Mouse (Mus musculus) forebrain, embryonic 15.5 days (tissue): ENCODE measurements at regions not wholly inside any gene's neighbourhood (a gene's known extent, or its start where the extent isn't known, plus 50 kb on each side); places are given as distances from the start of the nearest gene placed in this dataset.

Experiments used
- ATAC-seq: fragments of 200-750 bp; cut with Nextera tagmentation; replicated peaks from 2 replicates; pipeline ENCODE4 v1.8.0; 2017; ENCODE audit warnings: mild to moderate bottlenecking, moderate TSS enrichment, moderate library complexity
- H3K27ac ChIP-seq: fragments of 300-500 bp; sonication (generic); replicated peaks from 2 replicates; pipeline ENCODE4 v1.5.1; 2015; ENCODE audit warnings: mild to moderate bottlenecking, inconsistent platforms
- H3K27me3 ChIP-seq: fragments of 300-500 bp; sonication (generic); 2 replicates; pipeline ENCODE4 v1.6.1; 2015; ENCODE audit warnings: inconsistent platforms
- H3K36me3 ChIP-seq: fragments of 300-500 bp; sonication (generic); 2 replicates; pipeline ENCODE4 v1.6.1; 2015; ENCODE audit warnings: mild to moderate bottlenecking, inconsistent platforms
- H3K4me1 ChIP-seq: fragments of 300-500 bp; sonication (generic); 2 replicates; pipeline ENCODE4 v1.6.1; 2015; ENCODE audit warnings: inconsistent platforms
- H3K4me2 ChIP-seq: fragments of 300-500 bp; sonication (generic); replicated peaks from 2 replicates; pipeline ENCODE4 v1.6.1; 2015; ENCODE audit warnings: mild to moderate bottlenecking, inconsistent platforms
- H3K4me3 ChIP-seq: fragments of 300-500 bp; sonication (generic); 2 replicates; pipeline ENCODE4 v1.5.1; 2015; ENCODE audit warnings: mild to moderate bottlenecking, inconsistent platforms
- H3K9ac ChIP-seq: fragments of 300-500 bp; sonication (generic); replicated peaks from 2 replicates; pipeline ENCODE4 v1.6.1; 2015; ENCODE audit warnings: mild to moderate bottlenecking, inconsistent platforms
- H3K9me3 ChIP-seq: fragments of 300-500 bp; sonication (generic); 2 replicates; pipeline ENCODE4 v1.6.1; 2016; ENCODE audit warnings: inconsistent platforms
- WGBS: fragments of 180-500 bp; shearing (Covaris S2); methylation state at CpG from one replicate; pipeline ENCODE4 v1.1.7; 2015; ENCODE audit warnings: mixed read lengths; 5-methylcytosine and 5-hydroxymethylcytosine counted together

DNA sequence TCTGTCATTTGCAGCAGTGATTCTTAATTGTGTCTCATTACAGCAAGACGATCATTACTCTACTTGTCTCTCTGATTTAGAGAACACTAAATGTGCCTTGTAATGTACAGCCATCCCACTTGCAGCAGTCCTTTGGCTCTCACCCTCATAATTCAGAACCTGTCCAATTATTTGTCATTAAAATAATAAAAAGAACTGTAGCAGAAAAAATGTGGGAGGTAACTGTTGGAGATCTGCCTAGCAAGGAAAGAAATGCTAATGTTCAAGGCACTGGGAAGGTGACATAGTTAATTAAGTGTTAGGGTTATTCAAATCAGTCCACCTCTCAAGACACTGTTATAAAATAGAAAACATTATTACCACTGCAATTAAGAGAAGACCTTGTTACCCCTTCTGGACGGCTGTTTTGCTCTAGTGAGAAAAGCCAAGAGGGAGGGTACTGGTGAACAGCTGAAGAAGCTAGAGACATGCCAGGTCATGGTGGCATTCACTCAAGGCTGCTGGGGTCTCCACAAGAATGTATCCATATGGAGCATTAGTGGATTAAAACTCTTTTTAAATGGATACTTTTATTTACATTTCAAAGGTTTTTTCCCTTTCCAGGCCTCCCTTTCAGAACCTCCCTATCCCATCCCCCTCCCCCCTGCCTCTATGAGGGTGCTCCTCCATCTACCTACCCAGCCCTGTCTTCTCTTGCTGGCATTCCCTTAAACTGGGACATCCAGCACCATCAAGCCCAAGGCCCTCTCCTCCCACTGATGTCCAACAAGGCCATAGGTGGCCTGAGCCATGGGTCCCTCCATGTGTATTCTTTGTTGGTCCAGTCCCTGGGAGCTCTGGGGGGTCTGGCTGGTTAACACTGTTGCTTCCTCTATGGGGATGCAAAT, 69.4 kb downstream of the Gm11487 start:
- H3K4me2 ChIP-seq, result no peak overlapping the region
- H3K27ac ChIP-seq, result no peak overlapping the region
- H3K4me3 ChIP-seq, result no peak overlapping the region
- no peak overlapping the region for H3K9ac ChIP-seq
- H3K27me3 ChIP-seq, result no peaks in the 10 kb centered on the region
- H3K36me3 ChIP-seq, result no peaks in the 10 kb centered on the region
- ATAC-seq, result peak; percentile 82
- 0 out of 2 replicates have a peak, but pooled peaks cover 4% of the 10 kb centered on the region for H3K4me1 ChIP-seq
- WGBS, result 14% methylated on average over 2 of the region's 2 CpGs
- H3K9me3 ChIP-seq, result no peaks in the 10 kb centered on the region
